Mouse (Mus musculus): ENCODE measurements around the gene Ly6g5c. TPM values are rescaled to one million over a fixed set of nuclear protein-coding genes. Genes with fewer than 3 reads are reported as not detected.

The Ly6g5c gene
- polyA plus RNA-seq, 1 experiment, result 0.28 TPM

GRCm38 (mm10) chr17:35076507-35077176, 31.4 kb upstream of the Ly6g5c start, which contains the start of gene Ly6g6e:
Gene Ly6g6e, plus strand, starts transcription at chr17:35076902.
- Histone ChIP-seq H3K27ac (ENCODE audit: insufficient read depth, low read length) (peak within 1 kb of the TSS; percentile 19; the same call in 1 of the 2 replicates), H3K4me1 (ENCODE audit: control insufficient read depth, insufficient read depth, low read length) (peaks cover 45% of the 10 kb centered on the region), H3K27me3 (ENCODE audit: control insufficient read depth, insufficient read depth, low read length) (no peaks in the 10 kb centered on the region), H3K4me3 (replicated peaks; ENCODE audit: insufficient read depth, low read depth, low read length) (peak within 1 kb of the TSS; percentile 51)
- TF ChIP-seq POLR2A (IDR thresholded peaks at IDR 0.05; ENCODE audit: borderline replicate concordance, insufficient read depth, low read length) (no peak), CTCF (IDR thresholded peaks at IDR 0.05; ENCODE audit: borderline replicate concordance, insufficient read depth, low read depth, low read length) (no peak)
- 54% methylated on average over 10 of the region's 10 CpGs for WGBS
- DNase-seq, result no peak

GRCm38 (mm10) chr17:35077285-35077684, 30.8 kb upstream of the Ly6g5c start:
- 0 out of 2 replicates have a peak overlapping the region, but pooled peaks have one; percentile 19 for H3K27ac ChIP-seq (ENCODE audit: insufficient read depth, low read length)
- 35% methylated on average over 2 of the region's 2 CpGs for WGBS
- H3K4me3 ChIP-seq (replicated peaks; ENCODE audit: insufficient read depth, low read depth, low read length), result no peak overlapping the region
- H3K4me1 ChIP-seq (ENCODE audit: control insufficient read depth, insufficient read depth, low read length), result peaks cover 44% of the 10 kb centered on the region
- DNase-seq, result peak in 1 of 2 experiments; percentile 26
- no peak for TF ChIP-seq POLR2A (IDR thresholded peaks at IDR 0.05; ENCODE audit: borderline replicate concordance, insufficient read depth, low read length)
- TF ChIP-seq CTCF (IDR thresholded peaks at IDR 0.05; ENCODE audit: borderline replicate concordance, insufficient read depth, low read depth, low read length), result no peak
- H3K27me3 ChIP-seq (ENCODE audit: control insufficient read depth, insufficient read depth, low read length), result no peaks in the 10 kb centered on the region

- peak within 1 kb of the TSS; percentile 51 for H3K4me3 ChIP-seq (replicated peaks; ENCODE audit: insufficient read depth, low read depth, low read length)
- H3K4me1 ChIP-seq (ENCODE audit: control insufficient read depth, insufficient read depth, low read length), result peaks cover 41% of the 10 kb centered on the region
- H3K27ac ChIP-seq (ENCODE audit: insufficient read depth, low read length), result peak within 1 kb of the TSS; percentile 19; the same call in 1 of the 2 replicates
- no peaks in the 10 kb centered on the region for H3K27me3 ChIP-seq (ENCODE audit: control insufficient read depth, insufficient read depth, low read length)
- TF ChIP-seq CTCF (IDR thresholded peaks at IDR 0.05; ENCODE audit: borderline replicate concordance, insufficient read depth, low read depth, low read length), result peak; percentile 46; the same call in 1 of the 2 replicates
- TF ChIP-seq POLR2A (IDR thresholded peaks at IDR 0.05; ENCODE audit: borderline replicate concordance, insufficient read depth, low read length), result peak; percentile 27; the same call in 1 of the 2 replicates
- DNase-seq, result peak; percentile 37 to 67
- WGBS, result 17% methylated on average over 14 of the region's 14 CpGs
Observed at GRCm38 (mm10) chr17:35077786-35078233, 30.3 kb upstream of the Ly6g5c start, which contains the start of gene Ly6g6d. Gene Ly6g6d, minus strand, starts transcription at chr17:35078065.

- Histone ChIP-seq H3K27me3 (ENCODE audit: control insufficient read depth, insufficient read depth, low read length) (no peaks in the 10 kb centered on the region), H3K4me3 (replicated peaks; ENCODE audit: insufficient read depth, low read depth, low read length) (no peak overlapping the region), H3K4me1 (ENCODE audit: control insufficient read depth, insufficient read depth, low read length) (peaks cover 41% of the 10 kb centered on the region), H3K27ac (ENCODE audit: insufficient read depth, low read length) (no peak overlapping the region)
- 55% methylated on average over 9 of the region's 9 CpGs for WGBS
- TF ChIP-seq POLR2A (IDR thresholded peaks at IDR 0.05; ENCODE audit: borderline replicate concordance, insufficient read depth, low read length), result no peak
- no peak for TF ChIP-seq CTCF (IDR thresholded peaks at IDR 0.05; ENCODE audit: borderline replicate concordance, insufficient read depth, low read depth, low read length)
- no peak for DNase-seq
Observed at GRCm38 (mm10) chr17:35079778-35080177, 28.3 kb upstream of the Ly6g5c start.

GRCm38 (mm10) chr17:35080248-35080647, 27.8 kb upstream of the Ly6g5c start:
- Histone ChIP-seq H3K4me1 (ENCODE audit: control insufficient read depth, insufficient read depth, low read length) (peaks cover 41% of the 10 kb centered on the region), H3K4me3 (replicated peaks; ENCODE audit: insufficient read depth, low read depth, low read length) (no peak overlapping the region), H3K27ac (ENCODE audit: insufficient read depth, low read length) (no peak overlapping the region), H3K27me3 (ENCODE audit: control insufficient read depth, insufficient read depth, low read length) (no peaks in the 10 kb centered on the region)
- WGBS, result 72% methylated on average over 6 of the region's 6 CpGs
- no peak for DNase-seq
- TF ChIP-seq POLR2A (IDR thresholded peaks at IDR 0.05; ENCODE audit: borderline replicate concordance, insufficient read depth, low read length) (no peak), CTCF (IDR thresholded peaks at IDR 0.05; ENCODE audit: borderline replicate concordance, insufficient read depth, low read depth, low read length) (no peak)

GRCm38 (mm10) chr17:35080710-35081109, 27.4 kb upstream of the Ly6g5c start:
- Histone ChIP-seq H3K4me1 (ENCODE audit: control insufficient read depth, insufficient read depth, low read length) (peaks cover 41% of the 10 kb centered on the region), H3K27ac (ENCODE audit: insufficient read depth, low read length) (peak overlapping the region; percentile 23; the same call in 1 of the 2 replicates), H3K27me3 (ENCODE audit: control insufficient read depth, insufficient read depth, low read length) (no peaks in the 10 kb centered on the region), H3K4me3 (replicated peaks; ENCODE audit: insufficient read depth, low read depth, low read length) (no peak overlapping the region)
- DNase-seq, result no peak
- WGBS, result 73% methylated on average over 4 of the region's 4 CpGs
- TF ChIP-seq POLR2A (IDR thresholded peaks at IDR 0.05; ENCODE audit: borderline replicate concordance, insufficient read depth, low read length), result no peak

- Histone ChIP-seq H3K4me1 (ENCODE audit: control insufficient read depth, insufficient read depth, low read length) (peaks cover 28% of the 10 kb centered on the region), H3K4me3 (replicated peaks; ENCODE audit: insufficient read depth, low read depth, low read length) (peak overlapping the region; percentile 37), H3K27me3 (ENCODE audit: control insufficient read depth, insufficient read depth, low read length) (no peaks in the 10 kb centered on the region), H3K27ac (ENCODE audit: insufficient read depth, low read length) (peak overlapping the region; percentile 82)
- peak; percentile 80 to 85 for DNase-seq
- 24% methylated on average over 16 of the region's 16 CpGs for WGBS
- TF ChIP-seq POLR2A (IDR thresholded peaks at IDR 0.05; ENCODE audit: borderline replicate concordance, insufficient read depth, low read length), result peak; percentile 8; the same call in 1 of the 2 replicates
- no peak for TF ChIP-seq CTCF (IDR thresholded peaks at IDR 0.05; ENCODE audit: borderline replicate concordance, insufficient read depth, low read depth, low read length)
Observed at GRCm38 (mm10) chr17:35082841-35083576, 25.1 kb upstream of the Ly6g5c start.
